Mouse (Mus musculus) testis, adult 2 months (tissue): ENCODE results near the gene Slc39a11.

Source experiments
- CTCF ChIP-seq: fragments of 200-500 bp; IDR thresholded peaks from 2 replicates; pipeline ENCODE4 v1.5.1; 2012; ENCODE audit warnings: low read depth, mild to moderate bottlenecking, inconsistent platforms, low read length, moderate library complexity; ENCODE audit not compliant: control insufficient read depth, insufficient read depth, insufficient replicate concordance
- POLR2A ChIP-seq: fragments of 200-500 bp; IDR thresholded peaks from 2 replicates; pipeline ENCODE4 v1.6.1; 2012; ENCODE audit warnings: low read depth, mild to moderate bottlenecking, inconsistent platforms, low read length, moderate library complexity; ENCODE audit not compliant: control insufficient read depth

GRCm38 (mm10) chr11:113412545-113412944, 237.3 kb downstream of the Slc39a11 start:
- TF ChIP-seq POLR2A (no peak), CTCF (peak; percentile 60)
